Mouse (Mus musculus): ENCODE results near the gene Rtp2.
A peak's percentile ranks its signal among the peaks of the same experiment; 100 is the strongest.

The Rtp2 gene

GRCm38 (mm10) chr16:23932294-23932693 is at the start of gene Rtp2:
Gene Rtp2, minus strand, starts transcription at chr16:23932394.
- Histone ChIP-seq H3K36me3 (ENCODE audit: insufficient read depth, low read length) (no peaks in the 10 kb centered on the region), H3K9me3 (ENCODE audit: low read length) (peaks cover 15% of the 10 kb centered on the region), H3K4me1 (replicated peaks; ENCODE audit: low read depth, low read length) (peaks cover 12% of the 10 kb centered on the region), H3K27me3 (ENCODE audit: insufficient read depth, low read length) (0 out of 2 replicates have a peak, but pooled peaks cover 4% of the 10 kb centered on the region), H3K4me3 (replicated peaks; ENCODE audit: low read length) (no peak within 1 kb of the TSS)
- no peak for TF ChIP-seq POU5F1 (IDR thresholded peaks at IDR 0.05; ENCODE audit: borderline replicate concordance, low read length)
- TF ChIP-seq CTCF (conservative IDR thresholded peaks at IDR 0.05; ENCODE audit: low read length), result no peak
- no peak for TF ChIP-seq NANOG (IDR thresholded peaks at IDR 0.05; ENCODE audit: borderline replicate concordance, low read length)

GRCm38 (mm10) chr16:23980991-23981720 is 49.0 kb upstream of the Rtp2 start:
- Histone ChIP-seq H3K4me1 (replicated peaks; ENCODE audit: low read depth, low read length) (peaks cover 52% of the 10 kb centered on the region), H3K9me3 (ENCODE audit: low read length) (no peaks in the 10 kb centered on the region), H3K27me3 (ENCODE audit: insufficient read depth, low read length) (peaks cover 60% of the 10 kb centered on the region), H3K4me3 (replicated peaks; ENCODE audit: low read length) (peak overlapping the region; percentile 60), H3K36me3 (ENCODE audit: insufficient read depth, low read length) (no peaks in the 10 kb centered on the region)
- TF ChIP-seq CTCF (conservative IDR thresholded peaks at IDR 0.05; ENCODE audit: low read length) (no peak), NANOG (IDR thresholded peaks at IDR 0.05; ENCODE audit: borderline replicate concordance, low read length) (no peak)

- Histone ChIP-seq H3K9me3 (ENCODE audit: low read length) (no peaks in the 10 kb centered on the region), H3K36me3 (ENCODE audit: insufficient read depth, low read length) (no peaks in the 10 kb centered on the region), H3K27me3 (ENCODE audit: insufficient read depth, low read length) (peaks cover 53% of the 10 kb centered on the region), H3K4me3 (replicated peaks; ENCODE audit: low read length) (peak overlapping the region; percentile 60), H3K4me1 (replicated peaks; ENCODE audit: low read depth, low read length) (peaks cover 50% of the 10 kb centered on the region)
- TF ChIP-seq POU5F1 (IDR thresholded peaks at IDR 0.05; ENCODE audit: borderline replicate concordance, low read length) (no peak), NANOG (IDR thresholded peaks at IDR 0.05; ENCODE audit: borderline replicate concordance, low read length) (no peak)
Measured at GRCm38 (mm10) chr16:23980201-23980870, 48.1 kb upstream of the Rtp2 start.

- TF ChIP-seq NANOG (IDR thresholded peaks at IDR 0.05; ENCODE audit: borderline replicate concordance, low read length) (no peak), POU5F1 (IDR thresholded peaks at IDR 0.05; ENCODE audit: borderline replicate concordance, low read length) (no peak), CTCF (conservative IDR thresholded peaks at IDR 0.05; ENCODE audit: low read length) (no peak)
- Histone ChIP-seq H3K9me3 (ENCODE audit: low read length) (no peaks in the 10 kb centered on the region), H3K4me3 (replicated peaks; ENCODE audit: low read length) (no peak overlapping the region), H3K4me1 (replicated peaks; ENCODE audit: low read depth, low read length) (peaks cover 41% of the 10 kb centered on the region), H3K27me3 (ENCODE audit: insufficient read depth, low read length) (peaks cover 45% of the 10 kb centered on the region), H3K36me3 (ENCODE audit: insufficient read depth, low read length) (no peaks in the 10 kb centered on the region)
Measured at GRCm38 (mm10) chr16:23979446-23979845, 47.3 kb upstream of the Rtp2 start.

- H3K27me3 ChIP-seq (ENCODE audit: insufficient read depth, low read length), result peaks cover 37% of the 10 kb centered on the region
- TF ChIP-seq CTCF (conservative IDR thresholded peaks at IDR 0.05; ENCODE audit: low read length) (no peak), POU5F1 (IDR thresholded peaks at IDR 0.05; ENCODE audit: borderline replicate concordance, low read length) (no peak), NANOG (IDR thresholded peaks at IDR 0.05; ENCODE audit: borderline replicate concordance, low read length) (no peak)
- H3K9me3 ChIP-seq (ENCODE audit: low read length), result no peaks in the 10 kb centered on the region
- H3K4me3 ChIP-seq (replicated peaks; ENCODE audit: low read length), result no peak overlapping the region
- no peaks in the 10 kb centered on the region for H3K36me3 ChIP-seq (ENCODE audit: insufficient read depth, low read length)
- H3K4me1 ChIP-seq (replicated peaks; ENCODE audit: low read depth, low read length), result peaks cover 33% of the 10 kb centered on the region
Measured at GRCm38 (mm10) chr16:23978495-23978894, 46.3 kb upstream of the Rtp2 start.

- peaks cover 35% of the 10 kb centered on the region for H3K27me3 ChIP-seq (ENCODE audit: insufficient read depth, low read length)
- no peaks in the 10 kb centered on the region for H3K36me3 ChIP-seq (ENCODE audit: insufficient read depth, low read length)
- H3K9me3 ChIP-seq (ENCODE audit: low read length), result no peaks in the 10 kb centered on the region
- H3K4me3 ChIP-seq (replicated peaks; ENCODE audit: low read length), result no peak overlapping the region
- TF ChIP-seq POU5F1 (IDR thresholded peaks at IDR 0.05; ENCODE audit: borderline replicate concordance, low read length) (no peak), CTCF (conservative IDR thresholded peaks at IDR 0.05; ENCODE audit: low read length) (no peak), NANOG (IDR thresholded peaks at IDR 0.05; ENCODE audit: borderline replicate concordance, low read length) (no peak)
- peaks cover 29% of the 10 kb centered on the region for H3K4me1 ChIP-seq (replicated peaks; ENCODE audit: low read depth, low read length)
Measured at GRCm38 (mm10) chr16:23977732-23978131, 45.5 kb upstream of the Rtp2 start.

GRCm38 (mm10) chr16:23976196-23976595 is 44.0 kb upstream of the Rtp2 start:
- Histone ChIP-seq H3K4me3 (replicated peaks; ENCODE audit: low read length) (no peak overlapping the region), H3K36me3 (ENCODE audit: insufficient read depth, low read length) (peaks cover 1% of the 10 kb centered on the region; the same call in 1 of the 2 replicates), H3K4me1 (replicated peaks; ENCODE audit: low read depth, low read length) (peaks cover 20% of the 10 kb centered on the region), H3K9me3 (ENCODE audit: low read length) (no peaks in the 10 kb centered on the region), H3K27me3 (ENCODE audit: insufficient read depth, low read length) (peaks cover 24% of the 10 kb centered on the region)
- TF ChIP-seq POU5F1 (IDR thresholded peaks at IDR 0.05; ENCODE audit: borderline replicate concordance, low read length) (no peak), CTCF (conservative IDR thresholded peaks at IDR 0.05; ENCODE audit: low read length) (no peak), NANOG (IDR thresholded peaks at IDR 0.05; ENCODE audit: borderline replicate concordance, low read length) (no peak)

- H3K9me3 ChIP-seq (ENCODE audit: low read length), result no peaks in the 10 kb centered on the region
- H3K4me3 ChIP-seq (replicated peaks; ENCODE audit: low read length), result no peak overlapping the region
- peaks cover 5% of the 10 kb centered on the region; the same call in 1 of the 2 replicates for H3K36me3 ChIP-seq (ENCODE audit: insufficient read depth, low read length)
- TF ChIP-seq NANOG (IDR thresholded peaks at IDR 0.05; ENCODE audit: borderline replicate concordance, low read length), result no peak
- no peak for TF ChIP-seq POU5F1 (IDR thresholded peaks at IDR 0.05; ENCODE audit: borderline replicate concordance, low read length)
- TF ChIP-seq CTCF (conservative IDR thresholded peaks at IDR 0.05; ENCODE audit: low read length), result no peak
- peaks cover 11% of the 10 kb centered on the region for H3K4me1 ChIP-seq (replicated peaks; ENCODE audit: low read depth, low read length)
- H3K27me3 ChIP-seq (ENCODE audit: insufficient read depth, low read length), result no peaks in the 10 kb centered on the region; the same call in 1 of the 2 replicates
Measured at GRCm38 (mm10) chr16:23973635-23974367, 41.6 kb upstream of the Rtp2 start.

Measured in E14TG2a.4 (cell line).